Mouse (Mus musculus) spleen, postnatal 4 days (tissue): ENCODE results near the gene Usp18.

ENCODE experiments used
- DNase-seq, 2 experiments: peaks; one replicate each; pipeline ENCODE4 v3.0.0; 2022; ENCODE audit warnings: low spot score in 2 of 2

Gene Usp18

DNA sequence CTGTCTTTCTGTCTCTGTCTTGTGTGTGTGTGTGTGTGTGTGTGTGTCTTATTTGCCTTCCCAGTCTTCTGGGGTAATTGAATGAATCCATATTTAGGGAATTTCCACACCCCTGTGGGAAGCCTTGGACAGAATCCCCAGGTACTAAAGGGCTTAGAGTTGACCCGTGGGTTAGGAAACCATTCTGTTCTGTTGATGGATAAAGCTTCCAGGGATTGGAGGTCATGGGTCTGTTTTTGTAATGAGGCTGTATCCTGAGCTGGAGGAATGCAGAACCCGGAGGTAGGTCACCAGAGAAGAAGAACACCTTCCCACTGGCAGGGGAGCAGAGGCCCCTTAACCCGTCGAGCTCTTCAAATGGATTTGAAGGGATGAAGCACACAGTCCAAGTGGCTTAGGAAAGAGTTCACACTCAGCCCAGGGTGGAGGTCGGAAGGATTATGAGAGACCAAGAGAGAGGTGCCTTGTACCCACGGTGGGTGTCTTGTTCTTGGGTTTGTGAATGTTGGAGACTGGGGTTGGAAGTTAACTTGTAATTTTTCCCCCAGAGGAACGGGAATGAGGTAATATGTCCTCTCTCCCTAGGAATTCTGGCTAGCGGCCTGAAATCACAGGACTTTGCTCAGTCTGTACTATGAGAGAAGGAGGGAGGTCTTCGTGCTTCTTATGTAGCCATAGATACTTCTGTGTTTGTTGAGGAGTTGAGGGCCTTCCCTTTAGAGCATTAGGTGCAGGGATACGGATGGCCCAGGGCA lies 57.9 kb downstream of the Usp18 start:
- DNase-seq, result no peak

GRCm38 (mm10) chr6:121304630-121305029 lies 58.9 kb downstream of the Usp18 start:
- DNase-seq, result no peak

DNA sequence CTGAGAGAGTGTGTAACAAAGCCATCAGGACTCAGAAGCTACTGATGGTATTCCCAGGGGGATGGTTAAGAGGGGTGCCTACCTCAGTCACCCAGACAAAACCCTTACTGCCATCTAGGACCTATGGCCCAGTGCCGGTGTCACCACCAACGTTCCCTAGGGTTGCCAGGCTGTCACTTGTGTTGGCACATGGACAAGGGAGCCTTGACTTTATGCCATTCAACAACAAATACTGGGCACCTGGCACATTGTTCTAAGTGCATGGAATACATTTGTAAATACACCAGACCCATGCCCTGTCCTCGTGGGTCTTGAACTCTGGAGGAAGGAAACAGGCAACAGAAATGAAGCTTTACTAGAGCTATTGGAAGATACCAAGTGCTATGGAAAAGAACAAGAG lies 59.9 kb downstream of the Usp18 start:
- no peak for DNase-seq

DNA sequence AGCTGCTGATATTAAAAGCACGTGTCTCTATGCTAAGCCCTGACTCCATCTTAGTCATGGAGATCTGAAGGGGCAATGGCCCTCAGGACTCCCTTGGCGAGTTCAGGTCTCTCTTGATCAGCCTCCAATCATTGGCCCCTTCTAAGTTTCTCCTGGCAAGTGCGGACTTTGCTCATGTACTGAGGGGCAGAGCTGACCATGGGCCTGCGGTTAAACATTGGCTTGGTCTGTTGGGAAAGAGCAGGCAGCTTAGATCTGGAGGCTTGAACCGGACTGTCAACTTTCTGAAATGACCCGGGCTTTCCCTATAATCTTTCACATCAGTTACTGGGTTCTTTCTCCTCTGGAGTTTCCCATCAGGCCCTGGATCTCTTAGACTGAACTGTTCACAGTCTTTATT lies 65.3 kb downstream of the Usp18 start:
- DNase-seq, result no peak

DNA sequence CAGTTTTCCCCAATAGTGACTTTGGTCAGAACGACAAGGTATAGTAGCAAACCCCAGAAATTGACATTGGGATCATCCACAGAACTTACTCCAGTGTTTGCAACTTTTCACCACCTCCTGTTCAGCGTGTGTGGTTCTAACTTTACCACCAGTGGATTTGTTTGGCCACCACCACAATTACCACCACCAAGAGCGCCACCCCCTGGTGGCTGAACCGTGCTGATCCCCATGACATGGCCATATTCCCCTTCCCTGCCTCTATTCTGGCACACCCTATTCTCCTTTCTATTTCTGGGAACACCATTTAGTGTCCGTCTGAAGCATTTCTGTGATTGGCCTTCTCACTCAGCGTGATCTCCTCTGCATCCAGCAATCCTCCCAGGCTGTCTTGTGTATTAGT lies 73.4 kb downstream of the Usp18 start:
- DNase-seq, result no peak
